Mouse (Mus musculus): ENCODE data around the gene Gm10128.
"Not testable (repeated sequence)": the region's sequence is repeated elsewhere in the genome, so short reads cannot be mapped to it uniquely, and the experiment has no call there.

Gm10128 gene

GRCm38 (mm10) chr14:7643872-7644271, at the start of gene Gm10128:
Gene Gm10128, minus strand, starts transcription at chr14:7643972.
- not testable (repeated sequence) for DNase-seq

GRCm38 (mm10) chr14:7681170-7681569, 37.4 kb upstream of the Gm10128 start:
- not testable (repeated sequence) for DNase-seq

GRCm38 (mm10) chr14:7662491-7662890, 18.7 kb upstream of the Gm10128 start:
- not testable (repeated sequence) for DNase-seq

GRCm38 (mm10) chr14:7658101-7659074, 14.6 kb upstream of the Gm10128 start:
- DNase-seq = peak in 1 of 2 experiments; percentile 25

- DNase-seq = not testable (repeated sequence)
These were observed 13.7 kb upstream of the Gm10128 start for GRCm38 (mm10) chr14:7657456-7657855.

- DNase-seq = not testable (repeated sequence)
These were observed 48.3 kb downstream of the Gm10128 start, which contains the start of gene Gm10338 for GRCm38 (mm10) chr14:7595492-7595891. Gene Gm10338, minus strand, starts transcription at chr14:7595592.
